Mouse (Mus musculus) adipocyte (in vitro differentiated cells): ENCODE measurements around the gene Slc44a4.
"Not testable (repeated sequence)": the region's sequence is repeated elsewhere in the genome, so short reads cannot be mapped to it uniquely, and the experiment has no call there.

Experiments used
- DNase-seq: peaks from one replicate; pipeline ENCODE4 v3.0.0-alpha.2; 2016; ENCODE audit warnings: low spot score

Gene Slc44a4

DNA sequence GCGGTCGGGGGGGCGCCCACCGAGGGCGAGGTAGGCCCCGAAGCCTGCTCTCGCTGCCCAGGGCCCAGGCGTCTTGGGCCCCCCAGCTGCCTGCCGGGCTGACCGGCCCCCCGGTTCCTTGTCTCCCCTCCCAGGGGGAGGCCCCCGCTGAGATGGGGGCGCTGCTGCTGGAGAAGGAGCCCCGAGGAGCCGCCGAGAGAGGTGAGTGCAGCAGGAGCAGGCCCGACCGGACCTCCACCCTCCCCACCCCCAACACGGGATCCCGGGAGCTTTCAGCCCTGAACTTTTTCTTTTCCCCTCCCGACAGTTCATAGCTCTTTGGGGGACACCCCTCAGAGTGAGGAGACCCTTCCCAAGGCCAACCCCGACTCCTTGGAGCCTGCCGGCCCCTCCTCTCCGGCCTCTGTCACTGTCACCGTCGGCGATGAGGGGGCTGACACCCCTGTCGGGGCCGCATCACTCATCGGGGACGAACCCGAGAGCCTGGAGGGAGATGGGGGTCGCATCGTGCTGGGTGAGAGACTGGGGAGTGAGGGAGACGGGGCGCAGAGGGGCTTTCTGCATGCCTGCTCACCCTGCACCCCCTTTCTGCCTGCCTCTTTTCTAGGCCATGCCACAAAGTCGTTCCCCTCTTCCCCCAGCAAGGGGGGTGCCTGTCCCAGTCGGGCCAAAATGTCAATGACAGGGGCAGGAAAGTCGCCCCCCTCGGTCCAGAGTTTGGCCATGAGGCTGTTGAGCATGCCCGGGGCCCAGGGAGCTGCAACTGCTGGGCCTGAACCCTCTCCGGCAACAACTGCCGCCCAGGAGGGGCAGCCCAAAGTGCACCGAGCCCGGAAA, 15.0 kb upstream of the Slc44a4 start:
- peak; percentile 48 for DNase-seq

GRCm38 (mm10) chr17:34899890-34900243, 14.4 kb upstream of the Slc44a4 start:
- DNase-seq = peak; percentile 88

GRCm38 (mm10) chr17:34900826-34901225, 13.4 kb upstream of the Slc44a4 start:
- DNase-seq = not testable (repeated sequence)

GRCm38 (mm10) chr17:34901948-34902347, 12.3 kb upstream of the Slc44a4 start:
- not testable (repeated sequence) for DNase-seq

DNA sequence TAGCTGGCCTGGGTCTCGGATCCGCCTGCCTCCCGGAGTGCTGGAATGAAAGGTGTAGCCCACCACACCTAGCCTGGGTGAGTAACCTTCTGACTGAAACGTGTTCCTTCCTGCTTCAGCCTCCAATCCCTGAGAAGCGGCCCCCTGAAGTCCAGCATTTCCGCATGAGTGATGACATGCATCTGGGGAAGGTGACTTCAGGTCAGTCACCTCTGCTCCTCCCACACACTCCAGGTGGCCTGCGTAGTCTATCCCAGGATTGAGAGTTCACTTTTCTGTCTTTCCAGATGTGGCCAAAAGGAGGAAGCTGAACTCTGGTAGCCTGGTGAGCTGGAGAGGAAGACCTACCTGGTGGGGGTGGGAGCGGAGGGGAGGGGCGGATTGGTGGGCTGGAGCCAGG, 11.4 kb upstream of the Slc44a4 start:
- no peak for DNase-seq

DNA sequence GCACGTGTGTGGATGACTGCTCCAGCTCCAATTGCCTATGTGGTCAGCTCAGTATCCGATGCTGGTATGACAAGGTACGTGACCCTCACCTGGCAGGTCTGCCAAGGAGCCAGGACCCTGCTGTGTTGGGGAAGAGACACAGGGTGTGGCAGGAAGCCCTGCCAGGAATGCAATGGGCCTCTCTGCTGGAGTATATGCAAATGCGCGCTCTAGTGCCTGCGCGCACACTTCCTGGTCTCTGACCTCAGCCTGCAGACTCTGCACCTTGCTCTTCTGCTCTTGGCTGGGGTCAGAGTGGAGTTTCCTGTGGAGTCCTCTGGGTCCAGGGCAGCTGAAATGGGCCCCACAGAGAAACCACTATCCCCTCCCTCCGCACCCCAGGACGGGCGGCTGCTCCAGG, 3.3 kb upstream of the Slc44a4 start:
- no peak for DNase-seq

DNA sequence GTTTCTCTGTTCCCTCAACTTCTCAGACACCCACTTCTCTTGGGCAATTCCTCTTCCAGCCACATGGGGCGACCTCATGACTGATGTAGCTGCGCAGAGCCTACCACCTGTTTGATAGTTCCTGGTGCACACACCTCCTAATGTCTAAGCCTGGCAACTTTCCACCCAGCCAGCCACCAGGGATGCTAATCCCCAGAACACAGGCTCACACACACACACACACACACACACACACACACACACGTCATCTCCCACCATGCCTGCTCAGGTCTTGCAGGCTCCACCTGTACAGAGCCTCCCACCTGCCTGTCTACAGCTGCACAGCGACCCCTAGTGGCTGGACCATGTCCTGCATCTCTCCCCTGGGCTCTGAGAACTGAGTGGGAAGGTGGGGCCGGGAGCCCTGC, 2.3 kb upstream of the Slc44a4 start:
- peak; percentile 59 for DNase-seq

- DNase-seq = no peak
Measured at GRCm38 (mm10) chr17:34915410-34915831, 1.2 kb downstream of the Slc44a4 start.

- DNase-seq = peak; percentile 79
Measured at GRCm38 (mm10) chr17:34916316-34916715, 2.0 kb downstream of the Slc44a4 start.

DNA sequence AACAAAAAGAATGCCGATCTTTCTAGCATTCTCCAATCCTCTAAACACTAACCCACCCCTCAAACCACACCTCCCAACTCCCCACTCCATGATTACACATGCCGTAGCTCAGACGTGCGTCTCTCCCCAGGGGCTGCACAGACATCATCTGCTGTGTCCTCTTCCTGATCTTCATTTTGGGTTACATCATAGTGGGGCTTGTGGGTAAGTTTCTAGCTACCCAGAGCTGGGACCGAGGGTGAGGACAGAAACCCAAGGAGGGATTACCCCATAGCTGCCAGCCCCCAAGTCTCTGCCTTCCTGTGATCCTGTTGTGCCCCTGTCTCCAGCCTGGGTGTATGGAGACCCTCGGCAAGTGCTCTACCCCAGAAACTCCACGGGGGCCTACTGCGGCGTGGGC, 2.9 kb downstream of the Slc44a4 start:
- DNase-seq = no peak

DNA sequence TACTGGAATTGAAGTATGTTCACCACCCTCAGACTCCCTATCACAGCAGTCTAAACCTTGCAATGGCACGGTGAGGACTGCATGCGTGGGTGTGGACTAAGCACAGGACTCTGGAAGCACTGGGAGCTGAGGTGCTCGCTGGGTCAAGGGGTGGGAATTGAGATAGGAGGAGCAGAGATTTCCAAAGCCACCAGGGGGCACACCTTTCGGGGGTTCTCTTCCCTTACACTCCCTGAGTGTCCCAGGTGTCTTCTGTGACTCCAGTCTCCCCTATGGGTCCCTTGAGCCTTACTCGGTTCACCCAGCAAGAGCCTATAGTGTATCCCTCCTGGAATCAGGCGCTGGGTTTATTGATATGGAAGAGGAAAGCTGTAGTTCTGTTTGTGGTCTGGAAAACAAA, 8.7 kb downstream of the Slc44a4 start:
- DNase-seq = no peak

DNA sequence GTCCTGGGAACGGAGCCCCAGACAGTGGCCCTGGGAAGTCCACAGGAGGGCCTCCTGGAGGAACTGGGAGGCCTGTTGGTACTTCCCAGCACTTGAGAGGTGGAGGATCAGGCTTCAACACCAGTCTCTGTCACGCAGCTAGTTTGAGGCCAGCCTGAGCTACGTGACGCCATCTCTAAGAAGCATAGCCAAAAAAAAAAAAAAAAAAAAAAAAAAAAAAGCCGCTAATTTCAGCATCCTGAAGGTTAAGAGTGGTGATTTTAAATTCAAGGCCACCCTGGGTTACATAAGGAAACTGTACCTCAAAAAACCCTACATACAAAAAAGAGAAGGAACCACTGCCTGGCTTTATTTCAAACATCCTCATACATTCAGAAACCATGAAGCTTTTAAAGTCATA, 10.0 kb downstream of the Slc44a4 start:
- DNase-seq = no peak

DNA sequence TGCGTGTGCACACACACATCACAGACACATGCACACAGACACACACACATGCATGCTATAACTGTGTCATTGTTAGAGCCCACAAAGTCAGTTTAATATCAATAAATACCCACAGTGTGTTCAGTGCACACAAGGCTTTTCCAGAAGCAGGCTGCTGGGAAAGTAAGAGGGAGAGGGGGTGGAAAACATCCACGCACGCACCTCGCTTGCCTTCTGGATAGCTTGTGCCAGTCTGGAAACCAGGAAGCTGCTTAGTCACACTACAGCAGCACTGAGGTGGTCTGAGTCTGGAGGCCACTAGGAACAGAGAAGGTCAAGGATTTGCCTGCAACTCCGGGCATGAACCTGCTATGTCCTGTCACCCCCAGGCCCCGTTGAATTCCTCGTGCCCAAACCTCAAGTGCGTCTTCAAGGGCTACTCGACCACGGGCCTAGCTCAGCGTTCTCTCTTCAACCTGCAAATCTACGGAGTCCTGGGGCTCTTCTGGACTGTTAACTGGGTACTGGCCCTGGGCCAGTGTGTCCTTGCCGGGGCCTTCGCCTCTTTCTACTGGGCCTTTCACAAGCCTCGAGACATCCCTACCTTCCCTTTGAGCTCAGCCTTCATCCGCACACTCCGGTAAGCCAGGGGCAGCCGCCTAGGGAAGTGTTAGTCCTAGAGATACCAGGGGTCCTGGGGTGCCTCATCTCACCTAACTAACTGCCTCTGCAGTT, 13.2 kb downstream of the Slc44a4 start:
- DNase-seq = no peak

DNA sequence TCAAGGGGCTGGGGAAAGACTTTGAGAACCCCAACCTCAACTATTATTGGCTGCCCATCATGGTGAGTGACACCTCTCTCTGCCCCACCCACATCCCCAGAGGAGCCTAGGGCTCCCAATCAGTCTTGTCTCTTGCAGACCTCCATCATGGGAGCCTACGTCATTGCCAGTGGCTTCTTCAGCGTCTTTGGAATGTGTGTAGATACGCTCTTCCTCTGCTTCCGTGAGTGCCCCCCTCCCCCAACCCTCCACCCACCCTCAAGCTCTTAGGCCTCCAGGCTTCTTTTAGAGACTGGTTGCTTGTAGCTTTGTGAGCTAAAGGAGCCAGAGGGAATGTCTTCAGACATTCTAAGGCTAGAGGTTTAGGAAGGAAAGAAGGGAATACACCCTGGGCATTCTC, 14.6 kb downstream of the Slc44a4 start:
- no peak for DNase-seq

DNA sequence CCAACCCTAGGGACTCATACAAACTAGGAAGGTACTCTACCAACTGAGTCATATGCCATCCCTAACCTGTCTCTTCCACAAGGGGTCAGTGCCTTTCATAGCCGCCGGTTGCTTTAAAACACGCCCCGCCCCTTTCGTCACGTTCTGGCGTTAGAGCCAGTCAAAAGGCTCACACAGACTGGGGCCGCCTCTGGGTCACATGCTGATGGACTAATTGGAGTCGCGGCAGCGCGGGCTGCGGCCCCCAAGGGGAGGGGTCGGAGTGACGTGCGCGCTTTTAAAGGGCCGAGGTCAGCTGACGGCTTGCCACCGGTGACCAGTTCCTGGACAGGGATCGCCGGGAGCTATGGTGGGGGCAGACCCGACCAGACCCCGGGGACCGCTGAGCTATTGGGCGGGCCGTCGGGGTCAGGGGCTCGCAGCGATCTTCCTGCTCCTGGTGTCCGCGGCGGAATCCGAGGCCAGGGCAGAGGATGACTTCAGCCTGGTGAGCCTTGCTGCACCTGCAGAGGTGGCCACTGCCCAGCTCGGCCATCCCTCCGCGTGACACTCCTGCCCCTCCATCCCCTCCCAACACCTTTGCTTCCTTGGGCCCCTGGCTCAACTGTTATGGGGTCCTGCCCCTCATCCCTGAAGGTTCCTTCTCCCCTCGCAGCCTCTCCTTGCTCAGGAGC, 16.9 kb downstream of the Slc44a4 start, which contains the start of gene Neu1:
Gene Neu1, plus strand, starts transcription at position 193 of the 674 bp plus-strand sequence.
- peak; percentile 100 for DNase-seq

DNA sequence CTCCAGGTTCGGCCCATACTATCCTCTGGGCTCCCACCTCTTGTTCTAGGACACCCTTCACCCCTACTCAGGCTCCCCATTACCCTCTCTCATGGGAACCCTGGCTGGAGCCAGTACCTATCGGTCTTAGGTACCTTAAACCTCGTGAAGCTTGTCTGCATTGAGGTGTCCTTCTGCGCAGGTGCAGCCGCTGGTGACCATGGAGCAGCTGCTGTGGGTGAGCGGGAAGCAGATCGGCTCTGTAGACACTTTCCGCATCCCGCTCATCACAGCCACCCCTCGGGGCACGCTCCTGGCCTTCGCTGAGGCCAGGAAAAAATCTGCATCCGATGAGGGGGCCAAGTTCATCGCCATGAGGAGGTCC, 17.5 kb downstream of the Slc44a4 start:
- no peak for DNase-seq

DNA sequence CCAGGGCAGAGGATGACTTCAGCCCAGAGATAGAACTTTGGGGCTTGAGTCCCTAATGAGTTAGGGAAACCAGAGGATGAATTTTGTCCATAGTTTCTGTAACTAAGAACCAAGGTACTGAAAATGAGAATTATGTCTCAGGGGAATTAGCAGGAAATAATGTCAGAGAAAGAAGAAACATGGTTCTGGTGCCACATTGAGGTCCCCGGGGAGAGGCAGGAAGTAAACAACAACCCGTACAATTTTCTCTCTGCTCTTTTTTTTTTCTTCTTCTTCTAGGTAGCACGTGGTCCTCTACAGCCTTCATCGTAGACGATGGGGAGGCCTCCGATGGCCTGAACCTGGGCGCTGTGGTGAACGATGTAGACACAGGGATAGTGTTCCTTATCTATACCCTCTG, 18.0 kb downstream of the Slc44a4 start:
- no peak for DNase-seq

GRCm38 (mm10) chr17:34934031-34934430, 19.8 kb downstream of the Slc44a4 start:
- no peak for DNase-seq

GRCm38 (mm10) chr17:34934830-34935229, 20.6 kb downstream of the Slc44a4 start:
- no peak for DNase-seq

DNA sequence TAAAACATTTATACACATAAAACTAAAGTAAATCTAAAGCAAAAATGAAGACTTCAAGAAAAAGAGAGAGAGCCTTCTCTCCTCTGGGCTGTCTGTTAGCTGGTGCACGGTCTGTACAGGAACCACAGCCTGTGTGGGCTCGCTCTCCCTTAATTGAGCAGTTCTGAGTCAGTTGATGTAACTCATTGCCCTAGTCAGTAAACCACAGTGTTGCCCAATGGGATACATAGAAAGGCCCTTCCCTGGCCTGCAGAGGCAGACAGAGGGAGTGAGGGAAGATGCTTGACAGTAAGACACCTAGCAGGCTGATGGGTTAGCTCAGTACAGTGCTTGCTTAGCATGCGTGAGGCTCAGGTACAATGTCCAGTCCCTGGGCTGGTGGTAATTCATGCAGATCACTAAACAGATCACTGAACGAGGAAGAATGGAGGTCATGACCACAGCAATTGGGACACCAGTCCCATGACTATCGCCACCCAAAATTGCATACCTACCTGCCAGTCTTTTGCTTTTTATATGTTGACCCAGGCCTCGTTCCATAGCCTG, 23.8 kb downstream of the Slc44a4 start:
- DNase-seq = no peak

- DNase-seq = no peak
Measured at GRCm38 (mm10) chr17:34941344-34942041, 27.2 kb downstream of the Slc44a4 start.
